Mouse (Mus musculus): Measurements from ENCODE around the gene Sec16b. TPM values are rescaled to one million over a fixed set of nuclear protein-coding genes. Genes with fewer than 3 reads are reported as not detected.

Gene Sec16b
- polyA plus RNA-seq, 1 experiment from 2014 or later = 14.9 TPM

DNA sequence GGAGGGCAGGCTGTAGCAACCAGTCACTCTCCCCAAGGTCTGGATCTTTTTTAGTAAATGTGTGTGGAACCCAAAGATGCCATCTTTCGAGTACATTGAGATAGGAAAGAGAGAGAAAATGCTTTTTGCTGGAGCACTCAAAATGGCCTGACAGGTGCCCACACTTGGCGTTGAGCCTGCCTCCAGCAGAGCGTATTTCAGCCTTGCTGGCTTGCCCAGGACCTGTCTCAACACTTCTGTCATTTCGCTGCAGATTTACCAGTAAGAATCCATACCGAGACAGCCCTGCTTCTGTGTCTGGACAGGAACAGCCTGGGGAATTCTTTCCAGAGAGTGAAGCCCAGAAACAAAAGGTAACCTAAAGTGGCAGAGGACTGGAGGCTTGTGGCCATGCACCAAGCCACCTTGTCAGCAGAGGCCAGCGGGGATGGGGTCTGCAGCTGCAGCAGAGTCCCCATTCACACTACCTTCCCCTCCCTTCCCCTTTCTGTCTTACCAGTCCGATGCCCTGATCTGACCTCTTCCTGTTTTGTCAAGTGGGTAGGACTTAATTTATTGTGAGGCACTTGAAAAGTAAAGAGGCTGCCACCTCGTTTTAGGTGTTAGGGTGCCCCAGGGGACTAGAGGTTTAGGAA is 26.4 kb downstream of the Sec16b start:
- no peak for ATAC-seq
- WGBS (ENCODE audit: insufficient replicate concordance) = 49% methylated on average over 8 of the region's 8 CpGs

DNA sequence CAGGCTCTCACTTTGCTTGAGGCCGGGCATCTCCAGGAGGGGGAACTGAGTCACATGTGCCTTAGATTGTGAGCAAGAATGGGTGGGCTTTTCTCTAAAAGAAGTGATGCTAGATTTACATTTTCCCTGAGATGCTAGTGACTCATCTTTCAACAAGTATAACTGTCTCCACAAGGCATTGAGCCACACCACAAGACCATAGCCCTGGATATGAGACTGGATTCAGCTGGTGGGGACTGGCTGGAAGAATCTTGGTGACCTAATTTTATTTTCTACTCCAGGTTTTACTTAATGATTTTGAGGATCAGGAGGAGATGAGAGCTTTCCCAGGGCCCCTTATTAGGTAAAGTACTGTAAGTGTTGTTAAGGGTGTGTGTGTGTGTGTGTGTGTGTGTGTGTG is 29.0 kb downstream of the Sec16b start:
- Histone ChIP-seq H3K27me3 (ENCODE audit: insufficient read depth, low read length) (no peaks in the 10 kb centered on the region), H3K27ac (ENCODE audit: low read depth) (no peak overlapping the region), H3K4me3 (ENCODE audit: low read depth, low read length) (no peak overlapping the region), H3K4me1 (ENCODE audit: insufficient read depth) (no peaks in the 10 kb centered on the region), H3K36me3 (replicated peaks; ENCODE audit: insufficient read depth, low read length) (peaks cover 19% of the 10 kb centered on the region), H3K4me2 (ENCODE audit: low read depth, low read length) (no peak overlapping the region), H3K9ac (replicated peaks) (no peak overlapping the region), H3K9me3 (ENCODE audit: low read length) (no peaks in the 10 kb centered on the region)
- no peak for TF ChIP-seq EP300 (IDR thresholded peaks at IDR 0.05; ENCODE audit: low read depth)
- TF ChIP-seq CTCF (IDR thresholded peaks at IDR 0.05; ENCODE audit: low read depth) = no peak
- 87% methylated on average over 1 of the region's 1 CpGs for WGBS (ENCODE audit: insufficient replicate concordance)
- ATAC-seq (no peak), DNase-seq (no peak)

More for the DNA sequence above, 26.4 kb downstream of the Sec16b start:
- Histone ChIP-seq H3K4me3 (ENCODE audit: low read depth, low read length) (no peak overlapping the region), H3K9me3 (ENCODE audit: low read length) (no peaks in the 10 kb centered on the region), H3K4me1 (ENCODE audit: insufficient read depth) (no peaks in the 10 kb centered on the region), H3K9ac (replicated peaks) (no peak overlapping the region), H3K36me3 (replicated peaks; ENCODE audit: insufficient read depth, low read length) (peaks cover 15% of the 10 kb centered on the region), H3K27me3 (ENCODE audit: insufficient read depth, low read length) (no peaks in the 10 kb centered on the region), H3K27ac (ENCODE audit: low read depth) (no peak overlapping the region), H3K4me2 (ENCODE audit: low read depth, low read length) (no peak overlapping the region)
- DNase-seq = no peak
- TF ChIP-seq EP300 (IDR thresholded peaks at IDR 0.05; ENCODE audit: low read depth) = no peak
- no peak for TF ChIP-seq CTCF (IDR thresholded peaks at IDR 0.05; ENCODE audit: low read depth)

DNA sequence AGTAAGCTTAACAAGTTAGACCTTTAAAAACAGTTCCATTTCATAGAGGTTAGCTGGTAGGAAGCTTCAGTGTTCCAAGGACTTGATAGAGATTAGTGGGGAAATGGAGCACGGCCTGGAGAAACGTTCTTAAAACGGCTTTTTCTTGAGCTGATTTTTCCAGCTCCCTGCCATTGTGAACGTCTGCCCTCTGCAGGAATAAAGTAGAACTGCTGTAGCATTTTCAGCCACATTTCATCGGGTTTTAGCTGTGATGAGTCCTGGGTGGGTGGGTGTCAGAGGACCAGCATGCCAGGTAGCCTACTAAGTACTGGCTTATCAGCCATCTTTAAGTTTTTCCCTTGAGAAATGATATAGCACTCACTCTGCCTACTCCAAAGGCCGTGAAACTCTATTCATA is 29.9 kb downstream of the Sec16b start:
- Histone ChIP-seq H3K27ac (ENCODE audit: low read depth) (no peak overlapping the region), H3K9ac (replicated peaks) (no peak overlapping the region), H3K9me3 (ENCODE audit: low read length) (no peaks in the 10 kb centered on the region), H3K36me3 (replicated peaks; ENCODE audit: insufficient read depth, low read length) (peaks cover 14% of the 10 kb centered on the region; the same call in 1 of the 2 replicates), H3K4me1 (ENCODE audit: insufficient read depth) (no peaks in the 10 kb centered on the region), H3K4me2 (ENCODE audit: low read depth, low read length) (no peak overlapping the region), H3K4me3 (ENCODE audit: low read depth, low read length) (no peak overlapping the region), H3K27me3 (ENCODE audit: insufficient read depth, low read length) (no peaks in the 10 kb centered on the region)
- TF ChIP-seq CTCF (IDR thresholded peaks at IDR 0.05; ENCODE audit: low read depth) (peak; percentile 80), EP300 (IDR thresholded peaks at IDR 0.05; ENCODE audit: low read depth) (no peak)
- peak; percentile 35 for DNase-seq
- ATAC-seq = 0 out of 2 replicates have a peak, but pooled peaks have one; percentile 38
- WGBS (ENCODE audit: insufficient replicate concordance) = 10% methylated on average over 6 of the region's 6 CpGs

DNA sequence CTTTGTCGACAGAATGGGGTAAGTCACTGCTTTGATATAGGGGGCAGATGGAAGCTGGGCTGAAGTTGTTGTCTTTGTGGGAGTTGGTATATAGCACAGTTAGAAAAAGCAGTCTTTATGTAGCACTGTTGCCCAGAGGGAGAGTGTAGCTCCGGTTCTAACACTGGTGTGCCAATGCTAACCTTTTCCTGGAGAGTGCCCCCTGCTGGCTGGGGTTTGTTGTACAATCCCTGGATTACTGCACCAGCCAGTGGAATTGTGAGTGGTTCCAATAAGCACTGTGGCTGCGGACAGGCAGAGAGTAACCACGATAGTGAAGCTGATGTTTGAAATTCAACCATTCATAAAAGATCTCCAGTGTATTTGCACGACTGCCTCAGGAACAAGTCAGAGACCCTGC is 31.1 kb downstream of the Sec16b start:
- no peaks in the 10 kb centered on the region for H3K9me3 ChIP-seq (ENCODE audit: low read length)
- no peak for ATAC-seq

DNA sequence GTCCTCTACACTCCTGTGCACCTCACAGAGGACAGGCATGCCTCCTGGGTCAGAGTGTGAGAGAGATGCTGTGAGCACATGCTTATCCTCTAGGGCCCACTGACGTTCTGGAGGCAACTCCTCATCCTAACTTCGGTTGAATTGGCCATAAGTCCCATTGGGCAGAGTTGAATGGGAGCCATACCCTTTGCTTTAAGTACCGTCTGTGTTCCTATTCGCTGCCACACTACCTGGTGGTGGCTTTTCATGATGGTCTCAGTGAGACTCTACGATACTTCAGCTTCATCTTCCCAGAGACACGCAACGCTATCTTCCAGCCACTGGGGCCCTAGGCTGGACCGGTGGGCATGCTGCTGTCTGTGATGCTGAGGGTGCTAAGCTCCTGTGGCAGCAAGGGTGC is 38.5 kb downstream of the Sec16b start:
- H3K9me3 ChIP-seq (ENCODE audit: low read length) = no peaks in the 10 kb centered on the region
- H3K4me3 ChIP-seq (ENCODE audit: low read depth, low read length) = no peak overlapping the region
- 0 out of 2 replicates have a peak, but pooled peaks cover 4% of the 10 kb centered on the region for H3K4me1 ChIP-seq (ENCODE audit: insufficient read depth)
- no peak for ATAC-seq
- H3K27ac ChIP-seq (ENCODE audit: low read depth) = no peak overlapping the region
- H3K27me3 ChIP-seq (ENCODE audit: insufficient read depth, low read length) = no peaks in the 10 kb centered on the region
- no peak overlapping the region for H3K9ac ChIP-seq (replicated peaks)
- H3K4me2 ChIP-seq (ENCODE audit: low read depth, low read length) = no peak overlapping the region
- TF ChIP-seq CTCF (IDR thresholded peaks at IDR 0.05; ENCODE audit: low read depth) (no peak), EP300 (IDR thresholded peaks at IDR 0.05; ENCODE audit: low read depth) (no peak)
- no peak for DNase-seq
- WGBS (ENCODE audit: insufficient replicate concordance) = 84% methylated on average over 8 of the region's 8 CpGs
- peaks cover 6% of the 10 kb centered on the region for H3K36me3 ChIP-seq (replicated peaks; ENCODE audit: insufficient read depth, low read length)

More for the DNA sequence above, 31.1 kb downstream of the Sec16b start:
- Histone ChIP-seq H3K27me3 (ENCODE audit: insufficient read depth, low read length) (no peaks in the 10 kb centered on the region), H3K27ac (ENCODE audit: low read depth) (no peak overlapping the region), H3K4me2 (ENCODE audit: low read depth, low read length) (no peak overlapping the region), H3K9ac (replicated peaks) (no peak overlapping the region), H3K4me3 (ENCODE audit: low read depth, low read length) (no peak overlapping the region), H3K36me3 (replicated peaks; ENCODE audit: insufficient read depth, low read length) (peaks cover 9% of the 10 kb centered on the region; the same call in 1 of the 2 replicates), H3K4me1 (ENCODE audit: insufficient read depth) (no peaks in the 10 kb centered on the region)
- 73% methylated on average over 5 of the region's 5 CpGs for WGBS (ENCODE audit: insufficient replicate concordance)
- TF ChIP-seq EP300 (IDR thresholded peaks at IDR 0.05; ENCODE audit: low read depth) = no peak
- TF ChIP-seq CTCF (IDR thresholded peaks at IDR 0.05; ENCODE audit: low read depth) = peak; percentile 62
- peak; percentile 58 for DNase-seq

DNA sequence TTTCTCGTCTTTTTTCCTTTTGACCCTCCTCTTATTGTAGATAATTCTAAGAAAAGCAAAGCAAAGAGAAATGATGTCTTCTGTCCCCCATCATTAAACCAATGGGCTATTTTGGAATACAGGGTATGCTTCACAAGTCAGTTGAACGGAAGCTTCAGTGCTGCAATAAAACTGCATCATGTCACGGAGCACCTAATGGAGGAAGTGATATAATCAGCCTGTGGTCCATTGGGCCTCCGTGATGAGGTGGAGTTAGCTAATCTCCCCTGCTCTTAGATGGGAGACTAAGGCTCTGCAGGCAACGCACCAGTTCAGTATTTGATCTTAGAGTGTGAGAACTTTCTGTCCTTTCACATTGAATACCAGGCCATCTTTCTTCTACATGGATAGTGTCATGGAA is 41.1 kb downstream of the Sec16b start:
- Histone ChIP-seq H3K36me3 (replicated peaks; ENCODE audit: insufficient read depth, low read length) (peaks cover 17% of the 10 kb centered on the region), H3K4me1 (ENCODE audit: insufficient read depth) (0 out of 2 replicates have a peak, but pooled peaks cover 4% of the 10 kb centered on the region), H3K4me3 (ENCODE audit: low read depth, low read length) (no peak overlapping the region), H3K9me3 (ENCODE audit: low read length) (peaks cover 2% of the 10 kb centered on the region; the same call in 1 of the 2 replicates), H3K27me3 (ENCODE audit: insufficient read depth, low read length) (no peaks in the 10 kb centered on the region), H3K27ac (ENCODE audit: low read depth) (no peak overlapping the region), H3K9ac (replicated peaks) (no peak overlapping the region), H3K4me2 (ENCODE audit: low read depth, low read length) (no peak overlapping the region)
- no peak for TF ChIP-seq EP300 (IDR thresholded peaks at IDR 0.05; ENCODE audit: low read depth)
- no peak for TF ChIP-seq CTCF (IDR thresholded peaks at IDR 0.05; ENCODE audit: low read depth)
- 53% methylated on average over 5 of the region's 5 CpGs for WGBS (ENCODE audit: insufficient replicate concordance)
- DNase-seq (no peak), ATAC-seq (no peak)
